Mouse (Mus musculus) heart, embryonic 10.5 days (tissue): ENCODE measurements at regions not wholly inside any gene's neighbourhood (a gene's known extent, or its start where the extent isn't known, plus 50 kb on each side); places are given as distances from the start of the nearest gene placed in this dataset.
A peak's percentile ranks its signal among the peaks of the same experiment; 100 is the strongest.

Source experiments
- DNase-seq: peaks from one replicate; pipeline ENCODE4 v3.0.0-alpha.2; 2017; ENCODE audit warnings: low spot score
- H3K27ac ChIP-seq: fragments of 300-500 bp; sonication (generic); 2 replicates; pipeline ENCODE4 v1.5.1; 2016; ENCODE audit warnings: mild to moderate bottlenecking
- H3K27me3 ChIP-seq: fragments of 300-500 bp; sonication (generic); 2 replicates; pipeline ENCODE4 v1.6.1; 2016; ENCODE audit warnings: mild to moderate bottlenecking; ENCODE audit not compliant: poor library complexity, insufficient read depth, severe bottlenecking
- H3K36me3 ChIP-seq: fragments of 300-500 bp; sonication (generic); 2 replicates; pipeline ENCODE4 v1.6.1; 2016; ENCODE audit warnings: mild to moderate bottlenecking, moderate library complexity
- H3K4me1 ChIP-seq: fragments of 300-500 bp; sonication (generic); 2 replicates; pipeline ENCODE4 v1.6.1; 2016; ENCODE audit warnings: mild to moderate bottlenecking
- H3K4me3 ChIP-seq: fragments of 300-500 bp; sonication (generic); 2 replicates; pipeline ENCODE4 v1.5.1; 2016; ENCODE audit warnings: mild to moderate bottlenecking, moderate library complexity
- H3K9me3 ChIP-seq: fragments of 300-500 bp; sonication (generic); 2 replicates; pipeline ENCODE4 v1.6.1; 2016; ENCODE audit warnings: mild to moderate bottlenecking, moderate library complexity
- WGBS: fragments of 180-500 bp; shearing (Covaris S2); methylation state at CpG from one replicate; pipeline ENCODE4 v1.1.7; 2016; 5-methylcytosine and 5-hydroxymethylcytosine counted together

GRCm38 (mm10) chr12:107123661-107124060, 364.8 kb upstream of the 3110018I06Rik start:
- Histone ChIP-seq H3K27me3 (no peaks in the 10 kb centered on the region), H3K4me3 (no peak overlapping the region), H3K9me3 (no peaks in the 10 kb centered on the region), H3K27ac (no peak overlapping the region), H3K36me3 (no peaks in the 10 kb centered on the region), H3K4me1 (0 out of 2 replicates have a peak, but pooled peaks cover 8% of the 10 kb centered on the region)
- no peak for DNase-seq
- 71% methylated on average over 8 of the region's 8 CpGs for WGBS

- Histone ChIP-seq H3K9me3 (no peaks in the 10 kb centered on the region), H3K27ac (no peak overlapping the region), H3K4me3 (no peak overlapping the region), H3K27me3 (no peaks in the 10 kb centered on the region), H3K36me3 (no peaks in the 10 kb centered on the region), H3K4me1 (0 out of 2 replicates have a peak, but pooled peaks cover 8% of the 10 kb centered on the region)
- no peak for DNase-seq
- WGBS, result 91% methylated on average over 17 of the region's 17 CpGs
Observed at GRCm38 (mm10) chr12:107124263-107124885, 364.1 kb upstream of the 3110018I06Rik start.

GRCm38 (mm10) chr12:107125201-107125600, 363.2 kb upstream of the 3110018I06Rik start:
- DNase-seq, result no peak
- Histone ChIP-seq H3K27me3 (no peaks in the 10 kb centered on the region), H3K4me3 (no peak overlapping the region), H3K27ac (peak overlapping the region; percentile 29; the same call in 1 of the 2 replicates), H3K36me3 (no peaks in the 10 kb centered on the region), H3K9me3 (no peaks in the 10 kb centered on the region), H3K4me1 (0 out of 2 replicates have a peak, but pooled peaks cover 8% of the 10 kb centered on the region)
- WGBS, result 62% methylated on average over 7 of the region's 7 CpGs

GRCm38 (mm10) chr12:107126056-107126455, 362.4 kb upstream of the 3110018I06Rik start:
- WGBS, result 79% methylated on average over 10 of the region's 10 CpGs
- Histone ChIP-seq H3K27ac (no peak overlapping the region), H3K36me3 (no peaks in the 10 kb centered on the region), H3K9me3 (no peaks in the 10 kb centered on the region), H3K27me3 (no peaks in the 10 kb centered on the region), H3K4me1 (peaks cover 10% of the 10 kb centered on the region), H3K4me3 (no peak overlapping the region)
- DNase-seq, result no peak

- no peaks in the 10 kb centered on the region for H3K9me3 ChIP-seq
- H3K27ac ChIP-seq, result no peak overlapping the region
- DNase-seq, result no peak
- no peak overlapping the region for H3K4me3 ChIP-seq
- 82% methylated on average over 3 of the region's 3 CpGs for WGBS
- H3K27me3 ChIP-seq, result no peaks in the 10 kb centered on the region
- no peaks in the 10 kb centered on the region for H3K36me3 ChIP-seq
- H3K4me1 ChIP-seq, result peaks cover 24% of the 10 kb centered on the region
Observed at GRCm38 (mm10) chr12:107127591-107127990, 360.8 kb upstream of the 3110018I06Rik start.

- H3K27me3 ChIP-seq, result no peaks in the 10 kb centered on the region
- H3K9me3 ChIP-seq, result no peaks in the 10 kb centered on the region
- no peak overlapping the region for H3K4me3 ChIP-seq
- no peak overlapping the region for H3K27ac ChIP-seq
- no peaks in the 10 kb centered on the region for H3K36me3 ChIP-seq
- WGBS, result 71% methylated on average over 6 of the region's 6 CpGs
- DNase-seq, result no peak
- peaks cover 24% of the 10 kb centered on the region for H3K4me1 ChIP-seq
Observed at GRCm38 (mm10) chr12:107129232-107129631, 359.2 kb upstream of the 3110018I06Rik start.

- Histone ChIP-seq H3K27ac (no peak overlapping the region), H3K4me3 (no peak overlapping the region), H3K9me3 (no peaks in the 10 kb centered on the region), H3K27me3 (no peaks in the 10 kb centered on the region), H3K36me3 (no peaks in the 10 kb centered on the region), H3K4me1 (peaks cover 16% of the 10 kb centered on the region)
- 78% methylated on average over 7 of the region's 7 CpGs for WGBS
- DNase-seq, result no peak
Observed at GRCm38 (mm10) chr12:107131351-107131750, 357.1 kb upstream of the 3110018I06Rik start.

GRCm38 (mm10) chr12:107131841-107132240, 356.6 kb upstream of the 3110018I06Rik start:
- Histone ChIP-seq H3K36me3 (no peaks in the 10 kb centered on the region), H3K4me1 (peaks cover 16% of the 10 kb centered on the region), H3K27ac (0 out of 2 replicates have a peak overlapping the region, but pooled peaks have one; percentile 29), H3K27me3 (no peaks in the 10 kb centered on the region), H3K9me3 (no peaks in the 10 kb centered on the region), H3K4me3 (0 out of 2 replicates have a peak overlapping the region, but pooled peaks have one; percentile 1)
- WGBS, result 45% methylated on average over 6 of the region's 6 CpGs
- DNase-seq, result no peak

- H3K36me3 ChIP-seq, result no peaks in the 10 kb centered on the region
- 74% methylated on average over 3 of the region's 3 CpGs for WGBS
- no peaks in the 10 kb centered on the region for H3K9me3 ChIP-seq
- no peaks in the 10 kb centered on the region for H3K27me3 ChIP-seq
- H3K27ac ChIP-seq, result 0 out of 2 replicates have a peak overlapping the region, but pooled peaks have one; percentile 29
- no peak overlapping the region for H3K4me3 ChIP-seq
- H3K4me1 ChIP-seq, result peaks cover 16% of the 10 kb centered on the region
- DNase-seq, result no peak
Observed at GRCm38 (mm10) chr12:107132501-107132900, 355.9 kb upstream of the 3110018I06Rik start.

GRCm38 (mm10) chr12:107134353-107134752, 354.1 kb upstream of the 3110018I06Rik start:
- WGBS, result 77% methylated on average over 3 of the region's 3 CpGs
- Histone ChIP-seq H3K9me3 (no peaks in the 10 kb centered on the region), H3K4me1 (peaks cover 16% of the 10 kb centered on the region), H3K4me3 (no peak overlapping the region), H3K27me3 (no peaks in the 10 kb centered on the region), H3K36me3 (no peaks in the 10 kb centered on the region), H3K27ac (no peak overlapping the region)
- no peak for DNase-seq

GRCm38 (mm10) chr12:107138677-107139400, 349.6 kb upstream of the 3110018I06Rik start:
- Histone ChIP-seq H3K27ac (no peak overlapping the region), H3K4me1 (no peaks in the 10 kb centered on the region), H3K9me3 (no peaks in the 10 kb centered on the region), H3K4me3 (no peak overlapping the region), H3K27me3 (no peaks in the 10 kb centered on the region), H3K36me3 (no peaks in the 10 kb centered on the region)
- WGBS, result 92% methylated on average over 8 of the region's 8 CpGs
- DNase-seq, result no peak

GRCm38 (mm10) chr12:107140957-107141595, 347.4 kb upstream of the 3110018I06Rik start:
- no peak for DNase-seq
- 76% methylated on average over 9 of the region's 9 CpGs for whole genome bisulfite sequencing
- H3K27ac ChIP-seq, result no peak overlapping the region
- no peaks in the 10 kb centered on the region for H3K27me3 ChIP-seq
- H3K9me3 ChIP-seq, result no peaks in the 10 kb centered on the region
- no peak overlapping the region for H3K4me3 ChIP-seq
- H3K36me3 ChIP-seq, result no peaks in the 10 kb centered on the region
- H3K4me1 ChIP-seq, result 0 out of 2 replicates have a peak, but pooled peaks cover 2% of the 10 kb centered on the region

GRCm38 (mm10) chr12:107142226-107142625, 346.2 kb upstream of the 3110018I06Rik start:
- 85% methylated on average over 6 of the region's 6 CpGs for WGBS
- no peak overlapping the region for H3K4me3 ChIP-seq
- no peak for DNase-seq
- no peaks in the 10 kb centered on the region for H3K27me3 ChIP-seq
- no peak overlapping the region for H3K27ac ChIP-seq
- no peaks in the 10 kb centered on the region for H3K36me3 ChIP-seq
- no peaks in the 10 kb centered on the region for H3K9me3 ChIP-seq
- H3K4me1 ChIP-seq, result 0 out of 2 replicates have a peak, but pooled peaks cover 2% of the 10 kb centered on the region
